Mouse (Mus musculus) B cell, adult 2 months (primary cell): ENCODE measurements at regions not wholly inside any gene's neighbourhood (a gene's known extent, or its start where the extent isn't known, plus 50 kb on each side); places are given as distances from the start of the nearest gene placed in this dataset.

Experiments
- DNase-seq, 2 experiments: peaks; one replicate each; pipeline ENCODE4 v3.0.0; 2022

GRCm38 (mm10) chr6:100381046-100381445 is 93.8 kb upstream of the Rybp start:
- peak; percentile 40 to 53 for DNase-seq

DNA sequence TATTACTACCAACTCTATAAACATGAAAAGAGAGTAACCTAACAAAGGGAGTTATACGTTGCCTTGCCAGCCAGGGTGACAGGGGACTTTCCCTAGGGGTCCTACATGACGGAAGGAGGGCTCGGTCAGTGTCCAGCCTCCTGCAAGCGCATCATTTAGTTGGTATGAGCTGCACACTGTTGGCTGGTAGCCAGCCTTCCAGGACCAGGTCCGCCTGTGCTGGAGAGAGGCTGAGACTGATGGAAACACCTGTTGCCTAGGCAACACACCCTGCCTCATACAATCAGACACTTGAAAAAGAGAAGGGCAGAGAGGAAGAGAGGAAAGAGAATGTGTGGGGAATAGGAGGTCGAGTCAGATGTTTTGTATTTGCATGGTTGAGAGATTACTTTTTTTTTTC is 93.3 kb upstream of the Rybp start:
- no peak for DNase-seq

GRCm38 (mm10) chr6:100379792-100380191 is 92.5 kb upstream of the Rybp start:
- no peak for DNase-seq

DNA sequence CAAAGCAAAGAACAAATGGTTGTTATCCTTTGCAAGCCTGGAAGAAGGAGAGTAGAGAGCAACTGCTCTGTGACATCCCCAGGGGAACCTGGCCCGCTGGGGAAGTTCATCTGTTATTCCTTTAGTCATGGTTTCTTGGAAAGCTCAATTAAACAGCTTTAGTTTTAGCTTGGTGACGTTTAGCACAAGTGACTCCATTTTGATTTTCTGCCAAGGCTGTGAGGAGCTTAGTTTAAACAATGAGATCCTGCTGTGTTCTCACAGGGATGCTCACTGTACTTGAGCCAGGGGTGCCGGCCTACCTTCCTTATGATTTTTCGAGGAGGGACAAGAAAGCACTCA is 91.2 kb upstream of the Rybp start:
- DNase-seq: no peak

- DNase-seq: no peak
Measured at GRCm38 (mm10) chr6:100377828-100378532, 90.7 kb upstream of the Rybp start.

- peak in 1 of 2 experiments; percentile 6 for DNase-seq
Measured at GRCm38 (mm10) chr6:100376656-100377055, 89.4 kb upstream of the Rybp start.

GRCm38 (mm10) chr6:100370828-100371227 is 83.5 kb upstream of the Rybp start:
- DNase-seq: peak; percentile 17 to 28

DNA sequence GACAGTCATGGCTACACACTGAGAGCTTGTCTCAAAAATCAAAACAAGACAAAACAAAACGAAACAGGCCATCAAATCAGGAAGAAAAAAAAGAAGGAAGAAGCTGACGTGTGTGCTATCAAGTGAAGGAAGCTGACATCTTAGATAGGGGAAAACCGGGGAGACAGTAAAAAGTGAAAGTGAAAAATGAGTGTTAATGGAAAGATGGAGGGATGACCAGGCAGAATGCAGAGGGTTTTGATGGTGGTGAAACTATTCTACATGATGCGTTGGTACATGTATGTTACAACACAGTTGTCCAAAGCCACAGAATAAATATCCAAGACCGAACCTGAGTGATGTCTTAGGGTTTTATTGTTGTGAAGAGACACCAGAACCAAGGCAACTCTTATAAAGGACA is 83.1 kb upstream of the Rybp start:
- DNase-seq: no peak

DNA sequence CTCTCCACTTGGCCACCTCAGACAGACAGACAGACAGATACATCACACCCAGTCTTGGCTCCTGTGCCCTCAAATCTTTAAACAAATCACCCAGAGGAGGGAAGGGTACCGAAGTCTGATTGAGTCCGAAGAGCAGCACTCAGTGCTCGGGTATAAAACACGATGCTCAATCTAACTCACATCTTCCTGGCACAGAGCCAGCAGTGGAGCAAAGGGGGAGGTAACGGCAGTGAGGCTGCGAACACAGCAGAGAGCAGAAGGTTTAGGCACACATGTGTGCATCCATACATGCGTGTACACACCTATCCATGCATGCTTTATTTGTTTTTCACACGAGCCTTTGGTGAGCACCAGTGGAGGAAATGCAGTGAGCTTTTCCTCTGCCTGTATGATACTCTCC is 78.9 kb upstream of the Rybp start:
- DNase-seq: no peak

DNA sequence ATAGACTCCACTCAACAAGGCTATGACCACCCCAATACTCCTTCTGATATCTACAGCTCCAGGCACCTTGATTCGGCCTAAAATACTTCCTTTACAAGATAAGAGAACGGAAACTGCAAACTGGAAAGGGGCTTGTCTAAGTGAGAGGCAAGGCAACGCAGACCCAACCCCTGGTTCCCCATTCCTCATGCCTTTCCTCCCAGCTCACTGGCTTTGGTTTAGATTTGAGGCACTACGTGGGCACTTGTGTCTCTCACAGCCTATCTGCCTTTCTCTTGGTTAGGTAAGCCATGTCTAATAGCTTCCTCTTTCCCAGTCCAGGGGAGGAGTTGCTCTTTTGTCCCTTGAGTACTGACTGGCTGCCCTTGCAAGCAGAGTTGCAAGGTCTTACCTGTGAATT is 78.5 kb upstream of the Rybp start:
- DNase-seq: no peak

GRCm38 (mm10) chr6:100363683-100364082 is 76.4 kb upstream of the Rybp start:
- no peak for DNase-seq

- peak; percentile 43 to 48 for DNase-seq
Measured at GRCm38 (mm10) chr6:100356617-100357399, 69.5 kb upstream of the Rybp start.

GRCm38 (mm10) chr6:100355858-100356257 is 68.6 kb upstream of the Rybp start:
- no peak for DNase-seq

DNA sequence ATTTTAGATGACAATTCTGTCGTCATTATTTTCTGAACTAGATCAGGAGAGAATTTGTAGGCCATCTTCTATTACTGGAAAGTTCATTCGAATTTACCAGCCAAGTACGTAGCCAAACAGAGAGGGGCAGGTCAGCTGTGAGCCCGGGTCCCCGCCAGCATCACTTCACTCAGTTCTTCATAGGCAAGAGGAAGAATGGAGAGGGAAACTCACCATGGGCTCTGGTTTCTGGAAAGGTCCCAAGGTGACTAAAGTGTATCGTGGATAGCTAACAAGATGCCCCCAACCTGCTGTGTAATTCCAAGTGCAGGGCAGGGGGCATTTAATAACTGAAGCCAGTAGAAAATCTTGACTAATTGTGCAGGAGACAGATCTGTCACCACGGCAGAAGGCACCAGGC is 60.2 kb upstream of the Rybp start:
- DNase-seq: no peak

- no peak for DNase-seq
Measured at GRCm38 (mm10) chr6:100345073-100345472, 57.8 kb upstream of the Rybp start.

DNA sequence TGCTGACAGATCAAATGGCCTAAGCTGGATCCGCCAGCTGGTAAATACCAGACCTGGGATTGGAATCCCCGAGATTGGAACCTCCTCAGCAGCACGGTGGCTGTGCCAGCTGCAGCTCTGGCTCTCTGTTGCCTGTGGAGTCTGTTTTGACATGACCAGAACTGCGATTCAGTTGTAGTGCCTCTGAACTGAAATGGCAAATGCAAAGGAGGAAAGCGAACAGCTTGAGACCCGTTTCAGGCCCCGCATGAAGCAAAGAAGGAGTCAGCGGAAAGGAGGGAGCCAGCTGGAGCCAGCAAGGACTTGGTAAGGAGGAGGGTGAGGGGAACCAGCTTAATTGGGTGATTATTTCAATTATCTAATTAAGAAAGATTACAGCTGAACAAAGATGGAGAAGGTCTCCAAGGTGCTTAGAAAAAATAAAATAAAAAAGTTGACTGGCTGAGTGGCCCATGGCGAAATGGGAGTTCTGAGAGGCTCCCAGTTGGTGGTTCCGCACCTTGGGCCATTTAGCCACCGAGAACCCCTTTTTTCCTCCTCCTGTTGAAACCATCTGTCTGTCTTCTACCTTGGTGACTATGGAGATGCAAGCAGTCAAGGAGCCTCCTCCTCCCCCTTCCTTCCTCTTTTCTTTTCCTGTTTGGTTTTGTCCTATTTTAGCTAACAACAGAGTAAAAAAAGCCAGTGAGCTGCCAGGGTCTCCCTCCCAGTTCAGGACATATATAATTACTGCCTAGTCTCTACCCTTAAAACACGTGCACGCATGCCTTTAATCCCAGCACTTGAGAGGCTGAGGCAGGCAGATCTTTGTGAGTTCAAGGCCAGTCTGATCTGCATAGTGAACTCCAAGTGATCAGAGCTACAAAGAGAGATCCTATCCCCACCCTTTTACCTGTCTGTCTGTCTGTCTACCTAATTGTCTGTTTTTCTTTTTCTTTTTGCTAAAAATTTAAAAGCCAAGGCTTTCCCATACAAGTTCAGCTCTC is 54.3 kb upstream of the Rybp start:
- DNase-seq: peak; percentile 13 to 21

DNA sequence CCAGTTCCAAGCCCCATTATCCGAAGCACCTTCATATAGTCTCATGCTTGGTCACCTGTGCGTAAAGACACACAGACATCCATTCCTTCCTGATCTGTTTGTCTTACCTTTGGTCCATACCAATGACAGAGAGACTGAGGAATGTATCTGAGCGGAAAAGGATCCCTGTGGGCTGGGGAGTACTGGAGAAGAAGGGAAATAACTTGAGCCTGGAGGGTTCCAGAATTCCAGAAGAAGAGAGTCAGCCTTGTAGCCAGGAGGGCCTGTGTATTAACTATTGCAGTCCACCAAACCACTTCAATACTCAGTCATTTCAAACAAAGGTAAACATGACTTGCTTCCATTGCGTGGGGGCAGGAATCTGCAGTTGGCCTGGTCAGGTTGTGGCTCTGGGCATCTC is 51.0 kb upstream of the Rybp start:
- DNase-seq: no peak
